Mouse (Mus musculus) heart, adult 18-20 months (tissue): ENCODE data around the gene Prorsd1. TPM values are rescaled to one million over a fixed set of nuclear protein-coding genes. Genes with fewer than 3 reads are reported as not detected.
"Not testable (repeated sequence)": the region's sequence is repeated elsewhere in the genome, so short reads cannot be mapped to it uniquely, and the experiment has no call there.

ENCODE experiments used
- DNase-seq, 2 experiments: peaks; one replicate each; pipeline ENCODE4 v3.0.0; 2021 to 2022; ENCODE audit warnings: mixed read lengths in 1 of 2
- long read RNA-seq, 2 experiments: library from polyadenylated mRNA; stranded (forward); transcript quantifications; one replicate each; pipeline ENCODE4 v2.0.0; 2021
- total RNA-seq, 2 experiments: library from RNA; stranded (reverse); gene quantifications; 2 replicates each; pipeline ENCODE4 v1.2.3; 2021

Prorsd1 gene
- total RNA-seq, result 10 to 100 TPM; 22.8 to 26.5 TPM
- long read RNA-seq, experiment 1, transcript Prorsd1-202 (3 exons, 2,126 nt), result minor isoform, 5 of 31 reads
- long read RNA-seq, experiment 1, transcript Prorsd1-201 (2 exons, 918 nt), result major isoform, 25 of 31 reads
- long read RNA-seq, experiment 1, partial matches to known transcripts, result 1 of 31 reads
- long read RNA-seq, experiment 1, other reads (novel, unspliced or antisense), result 0 of 31 reads
- long read RNA-seq, experiment 2, transcript Prorsd1-201 (2 exons, 918 nt), result major isoform, 15 of 18 reads
- long read RNA-seq, experiment 2, partial matches to known transcripts, result 0 of 18 reads
- long read RNA-seq, experiment 2, other reads (novel, unspliced or antisense), result 0 of 18 reads

GRCm38 (mm10) chr11:29514682-29515412, at the start of gene Prorsd1:
TSS of gene Prorsd1 (minus strand) at chr11:29515033.
- peak; percentile 92 to 94 for DNase-seq

- DNase-seq, result no peak
These were observed 48.6 kb upstream of the Prorsd1 start for GRCm38 (mm10) chr11:29563406-29563805.

GRCm38 (mm10) chr11:29560990-29561389, 46.2 kb upstream of the Prorsd1 start:
- DNase-seq, result no peak

- DNase-seq, result no peak
These were observed 45.6 kb upstream of the Prorsd1 start for GRCm38 (mm10) chr11:29560452-29560851.

- peak in 1 of 2 experiments; percentile 37 for DNase-seq
These were observed 34.6 kb upstream of the Prorsd1 start for GRCm38 (mm10) chr11:29549425-29549778.

- no peak for DNase-seq
These were observed 33.9 kb upstream of the Prorsd1 start for GRCm38 (mm10) chr11:29548504-29549424.

GRCm38 (mm10) chr11:29547752-29548503, 33.1 kb upstream of the Prorsd1 start, which contains the start of the genes Clhc1 and Rps27a:
TSS of gene Clhc1 (plus strand) at chr11:29547950.
TSS of gene Rps27a (minus strand) at chr11:29548109.
- DNase-seq, result peak; percentile 94 to 98

- no peak for DNase-seq
These were observed 32.5 kb upstream of the Prorsd1 start for GRCm38 (mm10) chr11:29547249-29547751.

- no peak for DNase-seq
These were observed 31.9 kb upstream of the Prorsd1 start for GRCm38 (mm10) chr11:29546762-29547161.

- DNase-seq, result not testable (repeated sequence)
These were observed 31.5 kb upstream of the Prorsd1 start for GRCm38 (mm10) chr11:29546297-29546696.

- not testable (repeated sequence) for DNase-seq
These were observed 30.4 kb upstream of the Prorsd1 start for GRCm38 (mm10) chr11:29545150-29545752.

- DNase-seq, result no peak
These were observed 29.6 kb upstream of the Prorsd1 start for GRCm38 (mm10) chr11:29544225-29544945.

- no peak for DNase-seq
These were observed 23.4 kb upstream of the Prorsd1 start for GRCm38 (mm10) chr11:29538201-29538600.

GRCm38 (mm10) chr11:29525988-29526794, 11.4 kb upstream of the Prorsd1 start, which contains the start of gene Mtif2:
TSS of gene Mtif2 (plus strand) at chr11:29526408.
- peak; percentile 81 to 86 for DNase-seq

GRCm38 (mm10) chr11:29514325-29514681, 530 bp downstream of the Prorsd1 start:
- DNase-seq, result peak in 1 of 2 experiments; percentile 5

GRCm38 (mm10) chr11:29512818-29513535, 1.9 kb downstream of the Prorsd1 start:
- no peak for DNase-seq

- no peak for DNase-seq
These were observed 5.4 kb downstream of the Prorsd1 start for GRCm38 (mm10) chr11:29509421-29509820.

GRCm38 (mm10) chr11:29504899-29505625, 9.8 kb downstream of the Prorsd1 start:
- no peak for DNase-seq
